Mouse (Mus musculus) layer of hippocampus, adult 2 months (tissue): ENCODE measurements around the gene Aldh1a3. TPM values are rescaled to one million over a fixed set of nuclear protein-coding genes. Genes with fewer than 3 reads are reported as not detected.

Experiments used
- DNase-seq, 2 experiments: peaks; one replicate each; pipeline ENCODE4 v3.0.0; 2022; ENCODE audit warnings: low spot score in 2 of 2
- H3K27ac ChIP-seq: fragments of 200-600 bp; 2 replicates; pipeline ENCODE4 v1.8.1; 2022
- H3K4me3 ChIP-seq: fragments of 200-600 bp; 2 replicates; pipeline ENCODE4 v1.8.1; 2022; ENCODE audit warnings: mild to moderate bottlenecking
- CTCF ChIP-seq: fragments of 200-600 bp; conservative IDR thresholded peaks from 2 replicates; pipeline ENCODE4 v1.8.1; 2022; ENCODE audit warnings: antibody characterized with exemption, mild to moderate bottlenecking, moderate library complexity
- long read RNA-seq, 2 experiments: library from polyadenylated mRNA; stranded (forward); transcript quantifications; one replicate each; pipeline ENCODE4 v2.0.0; 2021; ENCODE audit warnings: borderline mapping rate in 2 of 2
- total RNA-seq, 2 experiments: library from RNA; stranded (reverse); gene quantifications; 2 replicates each; pipeline ENCODE4 v1.2.3; 2021

The Aldh1a3 gene
- total RNA-seq = 1 to 10 TPM in 1 of 2 experiments, under 1 TPM in 1; 0.83 to 1.5 TPM
- long read RNA-seq, experiment 1, partial matches to known transcripts = 0 of 1 reads
- long read RNA-seq, experiment 1, other reads (novel, unspliced or antisense) = 1 of 1 reads
- long read RNA-seq, experiment 2, partial matches to known transcripts = 0 of 4 reads
- long read RNA-seq, experiment 2, other reads (novel, unspliced or antisense) = 1 of 4 reads

DNA sequence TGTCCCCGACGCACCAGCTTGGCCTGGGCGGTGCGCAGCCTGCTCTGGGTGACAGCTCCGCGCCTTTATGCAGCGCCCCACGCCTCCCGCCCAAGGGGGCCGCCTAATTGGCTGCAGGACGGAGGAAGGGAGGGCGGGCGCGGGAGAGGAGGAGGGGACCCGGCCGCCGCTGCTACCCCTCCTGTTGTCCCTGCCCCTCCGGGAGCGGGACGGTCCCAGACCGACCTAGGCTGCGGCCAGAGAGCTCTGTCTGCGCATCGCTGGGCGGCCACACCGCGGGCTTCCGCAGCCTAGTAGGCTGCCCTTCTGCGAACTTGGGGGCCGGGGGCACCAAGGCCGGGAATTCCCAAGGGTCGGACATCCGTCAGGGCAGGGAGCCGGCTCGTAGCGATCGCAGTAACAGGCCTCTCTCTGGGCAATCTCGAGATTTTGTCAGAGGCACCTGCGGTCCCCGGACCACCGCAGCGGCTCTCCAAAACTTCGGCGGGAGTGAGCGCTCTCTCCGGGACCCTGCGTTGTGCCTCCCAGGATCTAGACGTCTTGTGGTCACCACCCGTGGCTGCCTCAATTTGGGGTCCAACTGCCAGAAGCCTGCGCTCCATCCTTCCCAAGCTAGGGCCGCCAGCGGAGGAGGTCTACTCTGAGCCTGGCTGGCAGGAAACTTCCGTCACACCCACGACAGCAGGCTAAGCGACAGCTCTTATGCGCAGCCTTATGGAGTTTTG is at the start of gene Aldh1a3:
Gene Aldh1a3, minus strand, starts transcription at position 81 of the 725 bp plus-strand sequence.
- peak within 1 kb of the TSS; percentile 49 for H3K4me3 ChIP-seq
- DNase-seq = no peak
- no peak within 1 kb of the TSS for H3K27ac ChIP-seq
- TF ChIP-seq CTCF = no peak

DNA sequence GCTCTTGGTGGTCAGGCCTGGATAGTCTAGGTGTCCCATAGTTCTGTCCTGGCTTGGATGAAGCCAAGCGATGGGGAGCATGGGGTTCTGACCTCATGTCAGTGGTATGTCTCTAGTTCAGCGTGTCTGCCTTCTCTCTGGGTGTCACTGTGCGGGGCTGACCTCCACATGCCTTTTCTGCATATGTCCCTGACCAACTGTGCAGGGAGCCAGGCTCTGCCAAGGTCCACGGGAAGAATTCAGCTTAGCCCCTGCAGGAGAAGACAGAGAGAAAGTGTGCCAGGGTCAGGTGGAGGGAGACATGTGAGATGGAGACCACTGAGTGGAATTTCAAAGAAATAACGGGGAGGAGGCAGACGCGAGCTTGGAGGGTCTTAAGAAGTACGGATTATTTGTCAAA is 49.0 kb upstream of the Aldh1a3 start:
- H3K27ac ChIP-seq = no peak overlapping the region
- DNase-seq = no peak

DNA sequence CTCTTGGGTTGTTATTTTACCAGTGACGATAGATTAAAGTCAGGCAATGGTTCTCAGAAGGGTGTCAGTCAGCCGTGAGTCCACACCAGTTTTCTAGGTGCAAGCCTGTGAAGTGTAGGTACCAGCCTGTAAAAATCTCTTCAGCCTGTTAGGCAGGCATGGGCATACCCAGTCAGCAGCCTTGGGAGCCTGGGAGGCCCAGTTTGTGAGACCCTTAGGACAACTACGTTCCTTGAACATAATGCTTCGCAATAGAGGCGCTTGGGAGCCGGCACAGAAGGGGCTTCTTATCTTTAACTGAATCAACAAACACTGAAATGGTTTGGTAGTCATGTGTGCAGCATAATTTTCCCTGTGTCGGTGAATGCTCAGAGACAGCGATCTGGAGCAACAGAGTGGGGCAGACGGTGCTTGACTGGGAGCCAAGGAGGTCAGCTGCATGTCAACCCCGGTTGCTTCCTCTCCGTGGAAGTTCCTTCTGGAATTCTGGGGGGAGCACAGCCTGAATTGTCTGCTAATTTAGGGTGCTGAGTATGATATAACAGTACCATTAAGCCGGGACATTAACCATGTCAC is 44.4 kb upstream of the Aldh1a3 start:
- TF ChIP-seq CTCF = no peak
- Histone ChIP-seq H3K27ac (no peak overlapping the region), H3K4me3 (no peak overlapping the region)
- no peak for DNase-seq

More for the DNA sequence above, 49.0 kb upstream of the Aldh1a3 start:
- TF ChIP-seq CTCF = no peak
- H3K4me3 ChIP-seq = no peak overlapping the region

DNA sequence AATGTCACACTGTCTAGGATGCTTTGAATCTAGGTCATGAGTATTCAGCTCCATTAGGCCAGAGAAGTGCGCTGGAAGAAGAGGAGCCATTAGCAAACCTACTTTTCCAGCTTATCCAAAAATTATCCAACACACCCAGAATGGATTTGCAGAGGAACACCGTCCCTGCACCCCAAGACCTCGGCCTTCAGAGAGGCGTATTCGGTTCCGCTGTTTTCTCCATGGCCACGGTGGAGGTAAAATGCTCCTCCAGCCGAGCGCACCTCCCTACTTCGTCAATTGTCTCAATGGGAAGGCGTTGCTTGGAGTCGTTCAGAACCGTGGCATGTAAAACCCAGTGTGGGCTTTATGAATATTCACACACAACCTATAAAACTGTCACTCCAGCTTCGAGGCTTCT is 39.3 kb upstream of the Aldh1a3 start:
- Histone ChIP-seq H3K27ac (no peak overlapping the region), H3K4me3 (no peak overlapping the region)
- DNase-seq = no peak
- no peak for TF ChIP-seq CTCF

DNA sequence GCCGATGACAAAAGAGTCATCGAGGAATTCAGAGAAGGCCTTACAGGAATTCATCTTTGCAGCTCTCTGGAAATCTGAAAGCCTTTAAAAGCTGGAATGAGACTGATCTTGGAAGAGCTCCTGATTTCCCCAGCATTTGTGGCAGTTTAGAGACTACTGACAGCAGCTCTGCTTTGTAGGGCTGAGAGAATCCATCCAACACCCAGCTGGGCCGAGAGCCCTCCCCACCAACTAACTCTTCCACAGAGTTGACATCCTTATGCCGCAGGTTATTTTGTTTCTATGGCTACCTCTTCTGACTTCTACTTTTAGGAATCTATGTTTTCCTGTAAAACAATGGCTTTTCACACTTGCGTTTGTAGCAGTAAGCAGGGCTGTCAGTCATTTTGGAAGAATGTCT is 37.9 kb upstream of the Aldh1a3 start:
- no peak for TF ChIP-seq CTCF
- H3K4me3 ChIP-seq = no peak overlapping the region
- DNase-seq = peak in 1 of 2 experiments; percentile 34
- H3K27ac ChIP-seq = no peak overlapping the region

DNA sequence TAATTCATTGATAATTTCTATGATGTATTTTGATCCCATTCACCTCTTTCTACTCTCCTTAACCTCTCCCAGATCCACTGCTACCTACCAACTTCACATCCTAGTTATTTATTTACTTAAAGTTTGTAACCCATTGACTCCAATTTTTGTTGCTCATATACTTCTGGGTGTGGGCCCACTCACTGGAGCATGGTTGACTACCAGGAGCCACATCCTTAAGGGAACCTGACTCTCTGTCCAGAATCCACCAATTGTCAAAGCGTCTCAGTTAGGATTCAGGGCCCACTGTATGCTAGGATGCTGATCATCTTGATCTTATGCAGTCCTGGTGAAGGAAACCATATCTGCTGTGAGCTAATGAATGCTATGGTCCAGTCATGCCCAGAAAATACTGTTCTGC is 35.8 kb upstream of the Aldh1a3 start:
- no peak for DNase-seq
- no peak overlapping the region for H3K27ac ChIP-seq
- TF ChIP-seq CTCF = no peak
- no peak overlapping the region for H3K4me3 ChIP-seq

DNA sequence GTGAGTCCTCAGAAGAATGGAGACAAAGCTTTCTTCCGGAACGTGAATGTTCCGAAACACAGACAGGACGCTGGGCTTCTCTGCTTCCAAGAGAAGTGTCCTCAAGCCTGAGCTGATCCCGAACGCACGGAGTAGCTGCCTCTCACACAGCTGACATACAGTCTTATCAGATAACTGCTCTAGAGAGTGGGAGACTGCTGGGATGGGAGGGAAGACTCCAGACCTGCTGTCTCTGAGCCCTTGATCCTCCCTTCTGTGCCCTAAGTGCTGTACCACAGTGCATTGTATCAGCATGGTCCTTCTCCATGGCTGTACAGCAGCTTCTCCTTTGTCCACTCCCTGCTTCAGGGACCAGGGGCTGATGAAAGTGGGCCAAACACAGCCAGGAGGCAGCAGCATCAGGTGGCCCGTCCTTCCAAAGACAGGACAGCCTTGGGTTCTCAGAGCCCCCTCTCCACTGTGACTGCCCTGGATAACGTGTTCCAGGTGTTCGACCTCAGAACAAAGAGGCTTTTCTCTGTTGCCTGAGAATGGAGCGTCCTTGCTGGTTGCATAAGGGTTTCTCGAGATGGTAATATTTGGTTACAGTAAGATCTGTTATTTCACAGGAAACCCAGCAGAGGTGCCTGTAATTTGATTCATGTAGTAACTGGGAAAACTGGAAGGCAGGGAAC is 24.4 kb upstream of the Aldh1a3 start:
- Histone ChIP-seq H3K4me3 (no peak overlapping the region), H3K27ac (no peak overlapping the region)
- no peak for DNase-seq
- TF ChIP-seq CTCF = no peak

DNA sequence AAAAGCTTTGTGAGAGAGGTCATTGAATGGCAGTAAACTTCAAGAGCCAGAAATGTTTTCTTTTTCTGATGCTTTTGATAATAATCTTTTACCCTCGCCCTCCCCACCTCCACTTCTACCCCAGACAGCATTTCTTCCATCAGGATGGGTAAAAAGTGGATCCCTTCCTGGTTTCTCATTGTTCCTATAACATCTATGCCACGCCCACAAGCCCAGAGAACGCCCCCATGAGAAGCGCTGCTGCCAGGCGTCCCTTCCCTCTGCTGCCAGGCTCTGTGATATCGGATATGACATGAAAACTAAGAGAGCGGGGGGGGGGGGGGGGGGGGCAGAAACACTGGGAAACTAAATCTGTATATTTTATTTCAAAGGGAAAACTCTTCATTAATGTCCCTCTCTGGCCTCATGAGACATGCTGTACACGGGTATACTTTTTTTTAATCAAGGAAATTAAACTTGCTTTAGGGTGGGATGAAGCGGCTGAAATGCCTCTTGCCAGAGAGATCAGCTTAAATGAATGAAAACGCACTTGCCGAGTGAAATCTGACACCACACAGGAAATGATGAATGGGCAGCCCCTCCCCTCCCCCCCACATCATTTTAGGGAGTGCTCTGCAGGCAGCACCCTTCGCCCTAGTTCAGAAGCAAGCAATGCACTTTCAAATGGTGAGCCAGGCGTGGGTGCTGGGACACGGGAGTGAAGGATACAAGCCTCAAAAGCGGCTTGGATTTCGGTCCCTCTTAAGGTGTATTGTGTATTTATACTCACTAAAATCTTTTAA is 22.8 kb upstream of the Aldh1a3 start:
- no peak for TF ChIP-seq CTCF
- no peak overlapping the region; the same call in 1 of the 2 replicates for H3K4me3 ChIP-seq
- DNase-seq = no peak
- H3K27ac ChIP-seq = no peak overlapping the region

DNA sequence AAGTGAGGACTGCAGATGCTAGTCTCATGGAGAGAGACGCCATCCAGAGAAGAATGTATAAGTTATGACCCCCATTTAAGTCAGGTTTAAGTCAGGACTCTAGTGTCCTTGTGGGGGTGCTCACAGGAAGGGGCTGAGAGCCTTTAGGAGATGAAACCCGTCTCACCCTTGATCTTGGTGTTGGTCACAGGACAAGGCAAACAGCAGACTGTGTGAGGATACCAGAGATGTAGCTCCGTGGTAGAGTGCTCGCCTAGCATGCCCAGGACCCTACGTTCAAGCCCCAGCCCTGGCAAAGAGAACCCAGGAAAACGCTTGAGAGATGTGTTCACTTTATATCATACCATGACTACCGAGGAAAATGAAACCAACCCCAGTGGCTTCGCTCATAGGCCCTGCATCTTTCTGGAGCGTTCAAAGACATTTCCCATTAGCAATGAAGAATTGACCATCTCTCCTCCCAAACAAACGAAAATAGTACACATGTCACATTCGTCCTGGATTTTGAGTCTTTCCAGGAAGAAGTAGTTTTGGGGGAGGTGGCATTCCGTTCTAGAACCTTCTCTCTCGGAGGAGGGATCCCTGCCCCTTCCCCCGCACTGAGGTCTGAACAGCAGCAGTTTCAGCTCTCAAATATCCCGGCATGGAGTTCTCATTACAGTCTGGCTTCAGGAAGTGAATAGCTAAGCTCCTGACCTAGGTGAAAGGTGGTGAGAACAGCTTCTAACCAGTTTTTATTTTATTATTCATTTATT is 21.6 kb upstream of the Aldh1a3 start:
- no peak overlapping the region for H3K27ac ChIP-seq
- no peak overlapping the region for H3K4me3 ChIP-seq
- no peak for DNase-seq
- no peak for TF ChIP-seq CTCF

DNA sequence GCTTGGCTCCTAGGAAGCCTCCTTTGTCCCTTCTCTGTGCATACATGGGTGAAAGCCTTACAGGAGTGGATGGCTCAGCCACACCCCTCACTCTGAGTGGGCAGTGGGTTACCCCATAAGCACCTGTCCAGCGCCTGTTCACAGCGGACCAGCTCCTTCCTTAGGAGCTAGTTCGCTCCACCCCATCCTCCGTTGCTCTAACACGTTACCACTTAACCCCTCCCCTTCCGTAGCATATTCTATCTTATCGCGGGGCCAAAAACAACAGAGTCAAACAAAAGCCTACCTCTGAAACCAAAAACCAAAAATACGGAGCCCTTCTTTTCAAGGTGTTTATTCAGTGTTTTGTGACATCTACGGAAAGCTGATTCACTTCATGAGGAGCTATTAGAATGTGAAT is 21.0 kb upstream of the Aldh1a3 start:
- DNase-seq = no peak
- Histone ChIP-seq H3K4me3 (no peak overlapping the region), H3K27ac (no peak overlapping the region)
- TF ChIP-seq CTCF = no peak

DNA sequence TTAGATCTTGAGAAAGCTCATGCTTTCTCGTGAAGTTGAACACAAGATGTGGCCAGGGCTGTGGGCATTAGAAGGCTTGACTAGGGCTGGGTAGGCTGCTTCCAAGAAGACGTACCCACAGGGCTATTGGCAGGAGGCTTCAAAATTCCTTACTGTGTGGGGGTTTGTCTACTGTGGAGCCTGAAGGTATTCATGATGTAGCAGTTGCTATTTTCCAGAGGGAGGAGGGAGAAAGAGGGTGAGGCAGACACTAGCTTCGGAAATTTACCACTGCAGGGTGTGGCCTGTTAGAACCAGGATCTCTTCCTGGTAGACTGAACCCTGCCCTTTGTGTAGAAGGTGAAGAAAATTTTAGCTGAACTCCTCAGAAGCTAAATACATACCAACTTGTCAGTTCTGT is 19.5 kb upstream of the Aldh1a3 start:
- no peak overlapping the region for H3K4me3 ChIP-seq
- no peak for TF ChIP-seq CTCF
- no peak for DNase-seq
- no peak overlapping the region for H3K27ac ChIP-seq
